Mouse (Mus musculus): Measurements from ENCODE around the gene Pip5k1c. TPM values are rescaled to one million over a fixed set of nuclear protein-coding genes. Genes with fewer than 3 reads are reported as not detected.

The Pip5k1c gene
- 45.4 and 47.0 TPM in 2 replicates for polyA plus RNA-seq (2015; fragmentation: Nextera tagmentation; extraction: Ambion mirVana)

- peaks cover 48% of the 10 kb centered on the region for H3K4me1 ChIP-seq
- H3K36me3 ChIP-seq = no peaks in the 10 kb centered on the region
- peak within 1 kb of the TSS; percentile 71 for H3K9ac ChIP-seq
- peak; percentile 94 for ATAC-seq (ENCODE audit: borderline replicate concordance, extremely low read depth, low FRiP score, low TSS enrichment)
- H3K27ac ChIP-seq = peak within 1 kb of the TSS; percentile 91
- peaks cover 10% of the 10 kb centered on the region; the same call in 1 of the 2 replicates for H3K27me3 ChIP-seq
- under 1% methylated on average over 59 of the region's 80 CpGs for WGBS
- H3K4me2 ChIP-seq = peak within 1 kb of the TSS; percentile 95
- H3K9me3 ChIP-seq = no peaks in the 10 kb centered on the region
- H3K4me3 ChIP-seq = peak within 1 kb of the TSS; percentile 78
These were observed at the start of gene Pip5k1c for GRCm38 (mm10) chr10:81292554-81293333. Gene Pip5k1c (plus strand): TSS chr10:81292963.

GRCm38 (mm10) chr10:81244146-81244545 lies 48.6 kb upstream of the Pip5k1c start:
- Histone ChIP-seq H3K27ac (no peak overlapping the region), H3K4me3 (no peak overlapping the region), H3K9ac (no peak overlapping the region), H3K4me1 (0 out of 2 replicates have a peak, but pooled peaks cover 7% of the 10 kb centered on the region), H3K36me3 (no peaks in the 10 kb centered on the region), H3K9me3 (no peaks in the 10 kb centered on the region), H3K27me3 (peaks cover 42% of the 10 kb centered on the region), H3K4me2 (no peak overlapping the region)
- ATAC-seq (ENCODE audit: borderline replicate concordance, extremely low read depth, low FRiP score, low TSS enrichment) = no peak
- 74% methylated on average over 4 of the region's 4 CpGs for WGBS

- Histone ChIP-seq H3K27ac (no peak overlapping the region), H3K4me2 (no peak overlapping the region), H3K9ac (no peak overlapping the region), H3K9me3 (no peaks in the 10 kb centered on the region), H3K27me3 (peaks cover 38% of the 10 kb centered on the region), H3K36me3 (no peaks in the 10 kb centered on the region), H3K4me3 (no peak overlapping the region), H3K4me1 (0 out of 2 replicates have a peak, but pooled peaks cover 4% of the 10 kb centered on the region)
- WGBS = 6% methylated on average over 17 of the region's 17 CpGs
- ATAC-seq (ENCODE audit: borderline replicate concordance, extremely low read depth, low FRiP score, low TSS enrichment) = 0 out of 2 replicates have a peak, but pooled peaks have one; percentile 44
These were observed 48.2 kb upstream of the Pip5k1c start for GRCm38 (mm10) chr10:81244595-81244994.

GRCm38 (mm10) chr10:81245166-81245565 lies 47.6 kb upstream of the Pip5k1c start:
- Histone ChIP-seq H3K4me1 (no peaks in the 10 kb centered on the region), H3K9me3 (no peaks in the 10 kb centered on the region), H3K4me3 (no peak overlapping the region), H3K9ac (no peak overlapping the region), H3K36me3 (no peaks in the 10 kb centered on the region), H3K27me3 (peaks cover 32% of the 10 kb centered on the region), H3K27ac (no peak overlapping the region), H3K4me2 (no peak overlapping the region)
- no peak for ATAC-seq (ENCODE audit: borderline replicate concordance, extremely low read depth, low FRiP score, low TSS enrichment)
- 86% methylated on average over 6 of the region's 6 CpGs for WGBS

- no peaks in the 10 kb centered on the region for H3K9me3 ChIP-seq
- H3K4me3 ChIP-seq = no peak overlapping the region
- H3K27me3 ChIP-seq = peaks cover 32% of the 10 kb centered on the region
- no peaks in the 10 kb centered on the region for H3K4me1 ChIP-seq
- ATAC-seq (ENCODE audit: borderline replicate concordance, extremely low read depth, low FRiP score, low TSS enrichment) = no peak
- H3K4me2 ChIP-seq = no peak overlapping the region
- H3K9ac ChIP-seq = no peak overlapping the region
- no peak overlapping the region for H3K27ac ChIP-seq
- no peaks in the 10 kb centered on the region for H3K36me3 ChIP-seq
- 79% methylated on average over 2 of the region's 2 CpGs for WGBS
These were observed 45.0 kb upstream of the Pip5k1c start for GRCm38 (mm10) chr10:81247804-81248203.

GRCm38 (mm10) chr10:81249442-81249841 lies 43.3 kb upstream of the Pip5k1c start:
- no peaks in the 10 kb centered on the region for H3K36me3 ChIP-seq
- no peak overlapping the region for H3K4me3 ChIP-seq
- no peaks in the 10 kb centered on the region for H3K4me1 ChIP-seq
- no peak overlapping the region for H3K9ac ChIP-seq
- no peak for ATAC-seq (ENCODE audit: borderline replicate concordance, extremely low read depth, low FRiP score, low TSS enrichment)
- H3K27me3 ChIP-seq = peaks cover 36% of the 10 kb centered on the region
- H3K27ac ChIP-seq = no peak overlapping the region
- H3K9me3 ChIP-seq = no peaks in the 10 kb centered on the region
- no peak overlapping the region for H3K4me2 ChIP-seq
- WGBS = 77% methylated on average over 8 of the region's 8 CpGs

GRCm38 (mm10) chr10:81252424-81253419 lies 40.0 kb upstream of the Pip5k1c start, which contains the start of gene Matk:
Gene Matk (plus strand): TSS chr10:81252935.
- Histone ChIP-seq H3K27ac (no peak within 1 kb of the TSS), H3K4me1 (peaks cover 5% of the 10 kb centered on the region; the same call in 1 of the 2 replicates), H3K9me3 (no peaks in the 10 kb centered on the region), H3K36me3 (no peaks in the 10 kb centered on the region), H3K4me3 (no peak within 1 kb of the TSS), H3K4me2 (no peak within 1 kb of the TSS), H3K27me3 (peaks cover 60% of the 10 kb centered on the region), H3K9ac (no peak within 1 kb of the TSS)
- ATAC-seq (ENCODE audit: borderline replicate concordance, extremely low read depth, low FRiP score, low TSS enrichment) = no peak
- WGBS = 10% methylated on average over 39 of the region's 44 CpGs

- WGBS = 44% methylated on average over 1 of the region's 1 CpGs
- Histone ChIP-seq H3K27ac (no peak overlapping the region), H3K4me1 (peaks cover 10% of the 10 kb centered on the region; the same call in 1 of the 2 replicates), H3K36me3 (no peaks in the 10 kb centered on the region), H3K27me3 (peaks cover 81% of the 10 kb centered on the region), H3K9ac (no peak overlapping the region), H3K4me3 (no peak overlapping the region), H3K9me3 (no peaks in the 10 kb centered on the region), H3K4me2 (no peak overlapping the region)
- ATAC-seq (ENCODE audit: borderline replicate concordance, extremely low read depth, low FRiP score, low TSS enrichment) = no peak
These were observed 37.9 kb upstream of the Pip5k1c start for GRCm38 (mm10) chr10:81254886-81255285.

- no peak for ATAC-seq (ENCODE audit: borderline replicate concordance, extremely low read depth, low FRiP score, low TSS enrichment)
- H3K4me1 ChIP-seq = peaks cover 10% of the 10 kb centered on the region; the same call in 1 of the 2 replicates
- peaks cover 76% of the 10 kb centered on the region for H3K27me3 ChIP-seq
- H3K27ac ChIP-seq = no peak overlapping the region
- H3K36me3 ChIP-seq = no peaks in the 10 kb centered on the region; the same call in 1 of the 2 replicates
- H3K4me3 ChIP-seq = peak overlapping the region; percentile 44
- 0 out of 2 replicates have a peak overlapping the region, but pooled peaks have one; percentile 23 for H3K9ac ChIP-seq
- H3K4me2 ChIP-seq = peak overlapping the region; percentile 75
- WGBS = 1% methylated on average over 62 of the region's 62 CpGs
- H3K9me3 ChIP-seq = no peaks in the 10 kb centered on the region
These were observed 35.4 kb upstream of the Pip5k1c start for GRCm38 (mm10) chr10:81257158-81258039.

GRCm38 (mm10) chr10:81259225-81259884 lies 33.4 kb upstream of the Pip5k1c start:
- Histone ChIP-seq H3K4me3 (no peak overlapping the region), H3K9ac (no peak overlapping the region), H3K4me2 (no peak overlapping the region), H3K36me3 (peaks cover 15% of the 10 kb centered on the region; the same call in 1 of the 2 replicates), H3K9me3 (no peaks in the 10 kb centered on the region), H3K4me1 (peaks cover 10% of the 10 kb centered on the region; the same call in 1 of the 2 replicates), H3K27ac (no peak overlapping the region), H3K27me3 (peaks cover 57% of the 10 kb centered on the region)
- 33% methylated on average over 21 of the region's 21 CpGs for WGBS
- ATAC-seq (ENCODE audit: borderline replicate concordance, extremely low read depth, low FRiP score, low TSS enrichment) = no peak
